Mouse (Mus musculus): ENCODE measurements around the gene Myog. TPM values are rescaled to one million over a fixed set of nuclear protein-coding genes. Genes with fewer than 3 reads are reported as not detected.

The Myog gene
- not detected for total RNA-seq (2023)

GRCm38 (mm10) chr1:134289598-134290099 is at the start of gene Myog:
Gene Myog (plus strand): TSS chr1:134289989.

GRCm38 (mm10) chr1:134332770-134333271 is 43.0 kb downstream of the Myog start, which contains the start of gene Ppfia4:
Gene Ppfia4 (minus strand): TSS chr1:134332928.

Other genes starting within 250 kb of the Myog start
- 281 TPM for gene Btg2, start 210.9 kb upstream of the Myog start, total RNA-seq (2023)
- gene Chit1, start 178.7 kb upstream of the Myog start, total RNA-seq (2023), result not detected
- not detected for gene Chil1, start 107.8 kb upstream of the Myog start, total RNA-seq (2023)
- not detected for gene Mybph, start 96.5 kb upstream of the Myog start, total RNA-seq (2023)
- not detected for gene Adora1, start 54.6 kb upstream of the Myog start, total RNA-seq (2023)
- 0.80 TPM for gene Ppfia4, start 42.9 kb downstream of the Myog start, total RNA-seq (2023)
- gene Tmem183a, start 72.0 kb downstream of the Myog start, total RNA-seq (2023), result 58.4 TPM
- not detected for gene 4933406M09Rik, start 96.0 kb downstream of the Myog start, total RNA-seq (2023)
- 13.2 TPM for gene Cyb5r1, start 115.6 kb downstream of the Myog start, total RNA-seq (2023)
- 68.2 TPM for gene Adipor1, start 125.4 kb downstream of the Myog start, total RNA-seq (2023)
- gene Klhl12, start 165.5 kb downstream of the Myog start, total RNA-seq (2023), result 34.2 TPM
- gene Rabif, start 204.7 kb downstream of the Myog start, total RNA-seq (2023), result 23.7 TPM

Data from CD4-positive naive resting alpha-beta T cell, adult 57 days (primary cell).